Mouse (Mus musculus): ENCODE measurements around the gene Sdc4.

DNA sequence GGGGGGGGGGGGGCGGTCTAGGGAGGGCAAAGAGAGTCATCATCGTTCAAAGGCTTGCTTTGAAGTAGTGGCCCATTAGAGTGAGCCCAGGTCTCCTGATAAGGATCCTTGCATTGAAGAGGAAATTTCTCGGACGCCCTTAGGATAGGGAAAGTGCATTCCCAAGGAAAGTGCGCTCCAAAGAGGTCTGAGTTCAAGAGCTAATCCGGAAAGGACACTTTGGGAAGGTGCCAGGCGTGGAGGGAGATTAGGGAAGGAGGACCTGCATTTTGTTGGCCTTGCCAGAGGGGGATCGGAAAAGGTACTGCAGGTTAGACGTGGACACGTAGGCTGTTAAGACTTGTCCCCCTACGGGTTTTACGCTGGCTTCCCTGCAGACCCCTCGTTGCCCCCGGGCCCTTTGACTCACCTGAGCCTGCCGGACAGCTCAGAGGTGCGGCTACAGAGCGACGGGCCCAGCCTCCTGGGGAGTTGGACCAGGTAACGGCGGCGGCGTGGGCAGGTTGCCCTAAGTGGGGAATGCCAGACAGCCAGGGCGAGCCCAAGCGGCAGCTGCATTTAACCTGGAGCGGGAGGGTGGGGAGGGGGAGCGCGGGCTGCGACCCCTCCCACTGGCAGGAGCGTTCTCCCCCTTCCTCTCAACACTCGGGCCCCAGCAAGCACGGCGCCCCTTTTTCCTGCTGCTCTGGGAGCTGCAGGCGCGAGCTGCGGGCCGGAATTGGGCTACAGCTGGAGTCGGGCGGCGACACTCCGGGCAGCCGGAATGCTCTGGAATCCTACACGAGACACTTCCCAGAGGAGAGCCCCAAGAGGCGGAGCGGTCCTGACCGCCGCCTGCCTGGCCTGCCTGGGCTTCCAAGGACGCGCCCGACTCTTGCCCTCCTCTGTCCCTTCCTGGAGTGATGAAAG lies 39.4 kb downstream of the Sdc4 start:
- TF ChIP-seq POLR2A (IDR thresholded peaks at IDR 0.05; ENCODE audit: extremely low read depth, insufficient read depth, low read length) (no peak), CTCF (IDR thresholded peaks at IDR 0.05; ENCODE audit: low read depth, low read length) (no peak)

Data from liver, adult 2 months (tissue).